Mouse (Mus musculus): ENCODE measurements around the gene Tspan14. TPM values are rescaled to one million over a fixed set of nuclear protein-coding genes. Genes with fewer than 3 reads are reported as not detected.

The Tspan14 gene
- total RNA-seq, 2 experiments from 2014 or later = 14.0 to 15.7 TPM

DNA sequence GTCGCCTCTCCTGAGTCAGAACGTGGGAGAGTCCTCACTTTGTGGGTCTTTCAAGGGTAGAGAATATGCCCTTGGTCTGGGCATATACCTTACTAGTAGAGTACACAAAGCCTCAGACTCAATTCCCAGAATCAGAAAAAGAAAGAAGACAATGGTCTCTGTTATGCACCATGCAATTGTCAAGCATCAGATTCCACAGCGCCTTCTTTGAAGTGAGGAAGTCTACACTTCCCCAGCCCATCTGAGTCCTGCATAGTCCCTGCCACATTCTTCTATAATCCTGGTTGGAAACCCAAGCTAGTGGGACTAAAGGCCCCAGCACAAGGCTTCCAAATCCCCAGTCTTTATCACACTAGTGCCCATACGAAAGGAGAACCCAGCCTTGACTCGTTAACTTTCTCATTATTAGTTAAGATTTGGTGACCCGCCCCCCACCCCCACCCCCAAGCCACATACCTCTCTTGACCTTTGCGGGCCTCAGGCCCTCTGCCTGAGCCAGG is 74.2 kb downstream of the Tspan14 start:
- no peak for DNase-seq
- intact Hi-C loops (cut with DNase I) = loop anchor here (5.0 kb wide), 2 partner anchors 100 to 1360 kb away; no protein-coding TSS in a partner anchor

GRCm38 (mm10) chr14:40891506-40891905 is 75.1 kb downstream of the Tspan14 start:
- intact Hi-C loops (cut with DNase I) = loop anchor here (5.0 kb wide), 2 partner anchors 99 to 1359 kb away; no protein-coding TSS in a partner anchor

GRCm38 (mm10) chr14:40889704-40890103 is 76.9 kb downstream of the Tspan14 start:
- intact Hi-C loops (cut with DNase I) = loop anchor here (5.0 kb wide), 2 partner anchors 97 to 1357 kb away; no protein-coding TSS in a partner anchor
- DNase-seq = peak; percentile 47 to 50

More at GRCm38 (mm10) chr14:40891506-40891905, 75.1 kb downstream of the Tspan14 start:
- no peak for DNase-seq

GRCm38 (mm10) chr14:40889181-40889580 is 77.4 kb downstream of the Tspan14 start:
- intact Hi-C loops (cut with DNase I) = no loop called here

DNA sequence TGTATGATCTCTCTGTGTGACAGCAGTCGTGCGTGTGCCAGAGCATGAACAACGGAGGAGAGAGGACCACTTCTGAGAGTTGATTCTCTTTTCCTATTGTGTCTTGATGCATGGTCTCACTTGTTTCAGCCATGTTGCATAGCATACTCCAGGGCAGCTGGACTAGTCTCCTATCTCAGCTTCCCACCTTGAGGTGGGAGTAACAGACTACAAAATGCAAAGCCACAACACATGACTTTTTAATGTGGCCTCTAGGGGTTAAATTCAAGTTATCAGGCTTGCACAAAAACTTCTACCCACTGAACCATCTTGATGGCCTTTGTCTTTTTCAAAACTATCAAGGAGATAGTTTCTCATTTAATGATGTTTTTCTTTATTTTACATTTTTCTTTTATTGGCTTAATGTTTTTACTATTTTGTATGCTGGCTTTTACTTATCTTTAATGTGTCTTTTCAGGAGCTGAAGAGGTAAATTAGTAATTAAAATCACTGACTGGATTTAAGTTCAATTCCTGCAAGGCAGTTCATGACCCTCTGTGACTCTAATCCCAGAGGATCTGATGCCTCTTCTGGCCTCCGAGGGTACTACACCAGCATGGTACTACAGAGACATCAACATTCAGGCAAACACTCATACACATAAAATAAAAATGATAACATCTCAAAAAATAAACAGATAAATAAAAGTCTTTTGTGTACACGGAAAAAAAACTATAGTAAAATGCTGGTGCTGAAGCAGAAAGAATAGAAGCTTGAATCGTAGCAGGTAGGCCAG is 80.0 kb downstream of the Tspan14 start:
- peak in 1 of 2 experiments; percentile 33 for DNase-seq
- intact Hi-C loops (cut with DNase I) = no loop called here

More at GRCm38 (mm10) chr14:40889181-40889580, 77.4 kb downstream of the Tspan14 start:
- DNase-seq = peak in 1 of 2 experiments; percentile 3

GRCm38 (mm10) chr14:40885752-40886151 is 80.9 kb downstream of the Tspan14 start:
- DNase-seq = no peak
- intact Hi-C loops (cut with DNase I) = no loop called here

DNA sequence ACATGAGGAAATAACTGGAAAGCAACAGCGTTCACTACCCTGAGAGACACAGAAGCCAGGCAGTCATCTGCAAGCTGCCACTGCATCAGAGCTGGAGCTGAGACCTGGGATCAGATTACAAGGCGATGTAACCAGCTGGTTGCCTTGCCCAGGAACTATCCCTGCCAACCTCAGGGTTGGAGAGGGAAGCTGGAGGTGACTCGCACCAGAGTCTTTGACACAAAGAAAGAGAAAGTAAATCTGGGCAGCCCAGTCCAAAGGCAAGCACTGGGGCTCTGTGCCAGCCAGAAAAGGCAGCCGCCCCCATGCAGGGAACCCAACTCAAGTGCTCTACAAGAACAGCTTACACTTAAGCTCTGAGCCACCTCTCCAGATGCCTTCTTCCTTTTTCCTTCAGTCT is 81.4 kb downstream of the Tspan14 start:
- intact Hi-C loops (cut with DNase I) = no loop called here
- no peak for DNase-seq

DNA sequence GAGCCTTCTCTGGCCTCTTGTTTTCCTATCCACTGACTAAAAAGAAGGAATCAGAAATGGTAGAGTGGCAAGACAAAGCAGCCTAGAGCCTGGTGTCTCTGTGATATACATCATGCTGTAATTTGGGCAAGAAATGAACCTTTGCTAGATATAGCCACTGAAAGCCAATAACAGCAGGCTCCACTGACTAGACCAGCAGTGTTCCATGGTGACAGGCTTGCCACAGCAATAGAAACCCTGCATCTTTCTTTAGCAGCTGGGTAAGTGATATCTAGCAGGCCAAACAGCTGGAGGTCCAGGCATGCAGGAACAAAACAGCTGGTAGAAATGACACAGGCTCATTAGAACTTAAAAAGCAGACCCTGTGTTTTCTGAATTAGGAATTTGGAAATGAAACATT is 92.0 kb downstream of the Tspan14 start:
- intact Hi-C loops (cut with DNase I) = no loop called here
- DNase-seq = no peak

DNA sequence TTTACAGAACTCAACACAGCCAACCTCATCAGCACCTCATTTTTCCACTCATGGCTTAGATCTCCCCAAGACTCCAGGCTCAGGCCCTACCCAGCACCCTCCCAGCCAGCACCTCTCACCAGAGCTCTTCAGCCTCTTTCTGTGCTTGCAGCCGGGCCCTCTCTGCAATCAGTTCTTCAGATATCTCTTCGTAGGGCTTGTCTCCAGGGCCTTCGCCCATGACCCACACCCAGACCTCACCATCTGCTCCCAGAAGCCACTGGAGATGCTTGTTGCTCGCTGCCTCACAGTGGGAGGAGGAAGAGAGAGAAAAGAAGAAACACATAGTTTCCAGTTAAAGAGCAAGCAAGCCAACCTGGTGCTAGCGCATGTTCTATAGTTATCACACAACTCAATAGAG is 92.6 kb downstream of the Tspan14 start:
- intact Hi-C loops (cut with DNase I) = no loop called here

DNA sequence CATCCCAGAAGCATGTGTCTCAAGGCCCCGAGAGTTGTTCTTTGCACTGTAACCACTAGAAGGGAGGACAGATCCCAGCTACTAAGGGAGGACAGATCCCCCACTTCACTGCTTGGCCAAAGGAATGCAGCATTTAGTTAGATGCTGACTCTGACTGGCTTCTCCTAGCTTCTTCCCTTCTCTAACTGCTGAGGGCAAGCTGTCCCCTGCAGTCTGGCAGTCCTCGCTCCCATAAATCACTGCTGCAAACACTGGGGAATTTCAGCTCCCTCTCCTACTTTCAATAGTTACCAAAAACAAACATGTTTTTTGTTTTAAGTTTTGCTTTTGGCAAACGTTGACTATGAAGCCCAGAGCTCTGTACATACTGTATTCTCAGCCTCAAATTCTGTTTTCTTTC is 96.0 kb downstream of the Tspan14 start:
- no peak for DNase-seq
- intact Hi-C loops (cut with DNase I) = no loop called here

More for the DNA sequence above, 92.6 kb downstream of the Tspan14 start:
- DNase-seq = no peak

GRCm38 (mm10) chr14:40864811-40865514 is 101.6 kb downstream of the Tspan14 start:
- intact Hi-C loops (cut with DNase I) = no loop called here
- no peak for DNase-seq

- intact Hi-C loops (cut with DNase I) = no loop called here
These were observed 102.9 kb downstream of the Tspan14 start for GRCm38 (mm10) chr14:40863659-40864058.

GRCm38 (mm10) chr14:40863022-40863421 is 103.6 kb downstream of the Tspan14 start:
- no peak for DNase-seq
- intact Hi-C loops (cut with DNase I) = no loop called here

More at GRCm38 (mm10) chr14:40863659-40864058, 102.9 kb downstream of the Tspan14 start:
- no peak for DNase-seq

Other genes with a start within 250 kb of the Tspan14 start
- under 1 TPM; 0.36 to 0.98 TPM for gene Sh2d4b, start 73.5 kb downstream of the Tspan14 start, total RNA-seq (2021)
- gene Fam213a, start 47.0 kb upstream of the Tspan14 start, total RNA-seq (2021) = 10 to 100 TPM; 18.9 to 20.1 TPM
- gene Dydc2, start 102.4 kb upstream of the Tspan14 start, total RNA-seq (2021) = not detected
- gene Dydc1, start 106.1 kb upstream of the Tspan14 start, total RNA-seq (2021) = not detected
- gene Mat1a, start 138.2 kb upstream of the Tspan14 start, total RNA-seq (2021) = not detected
- not detected for gene Sftpa1, start 165.0 kb upstream of the Tspan14 start, total RNA-seq (2021)
- not detected for gene Mbl1, start 184.7 kb upstream of the Tspan14 start, total RNA-seq (2021)
- not detected for gene Sftpd, start 218.3 kb upstream of the Tspan14 start, total RNA-seq (2021)

Data from heart, postnatal 36 days (tissue).